Mouse (Mus musculus) kidney, postnatal 14 days (tissue): ENCODE measurements around the gene Nrp2.
A peak's percentile ranks its signal among the peaks of the same experiment; 100 is the strongest.

ENCODE experiments used
- DNase-seq: peaks from one replicate; pipeline ENCODE4 v3.0.0; 2022; ENCODE audit warnings: mixed read lengths

The Nrp2 gene

DNA sequence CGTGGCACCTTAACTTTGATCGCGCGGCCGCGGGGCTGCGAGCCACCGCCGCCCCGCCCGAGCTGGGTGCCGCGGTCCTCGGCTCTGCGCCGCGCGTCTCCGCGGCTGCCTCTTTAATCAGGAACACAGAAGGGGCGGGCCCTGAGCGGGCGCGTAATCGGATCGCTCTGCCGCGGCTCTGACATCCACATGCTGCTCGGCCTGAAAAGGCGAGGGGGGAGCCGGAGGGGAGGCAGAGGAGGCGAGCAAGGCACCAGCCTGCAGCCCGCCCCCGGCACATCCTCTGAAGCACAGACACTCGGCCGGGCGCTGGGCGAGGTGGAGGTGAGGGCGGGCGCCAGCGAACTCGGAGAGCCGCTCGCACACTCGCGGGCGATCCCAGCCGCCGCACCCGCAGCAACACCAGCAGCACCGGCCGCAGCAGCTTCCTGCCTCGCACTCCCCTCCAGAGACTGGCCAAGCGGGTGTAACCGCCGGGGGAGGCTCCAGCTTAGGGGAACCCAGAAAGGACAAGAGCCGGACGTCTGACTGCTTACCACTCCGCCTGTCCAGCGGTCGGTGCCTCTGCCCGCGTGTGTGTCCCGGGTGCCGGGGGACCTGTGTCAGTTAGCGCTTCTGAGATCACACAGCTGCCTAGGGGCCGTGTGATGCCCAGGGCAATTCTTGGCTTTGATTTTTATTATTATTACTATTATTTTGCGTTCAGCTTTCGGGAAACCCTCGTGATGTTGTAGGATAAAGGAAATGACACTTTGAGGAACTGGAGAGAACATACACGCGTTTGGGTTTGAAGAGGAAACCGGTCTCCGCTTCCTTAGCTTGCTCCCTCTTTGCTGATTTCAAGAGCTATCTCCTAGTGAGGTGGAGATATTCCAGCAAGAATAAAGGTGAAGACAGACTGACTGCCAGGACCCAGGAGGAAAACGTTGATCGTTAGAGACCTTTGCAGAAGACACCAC lies at the start of gene Nrp2:
Gene Nrp2 (plus strand): TSS at position 128 of the 959 bp plus-strand sequence.
- DNase-seq = peak; percentile 91

GRCm38 (mm10) chr1:62654436-62654835 lies 48.6 kb upstream of the Nrp2 start:
- DNase-seq = no peak

GRCm38 (mm10) chr1:62664960-62665645 lies 38.0 kb upstream of the Nrp2 start:
- DNase-seq = peak; percentile 70

GRCm38 (mm10) chr1:62665771-62666730 lies 37.0 kb upstream of the Nrp2 start:
- no peak for DNase-seq

GRCm38 (mm10) chr1:62666780-62667179 lies 36.3 kb upstream of the Nrp2 start:
- DNase-seq = no peak

DNA sequence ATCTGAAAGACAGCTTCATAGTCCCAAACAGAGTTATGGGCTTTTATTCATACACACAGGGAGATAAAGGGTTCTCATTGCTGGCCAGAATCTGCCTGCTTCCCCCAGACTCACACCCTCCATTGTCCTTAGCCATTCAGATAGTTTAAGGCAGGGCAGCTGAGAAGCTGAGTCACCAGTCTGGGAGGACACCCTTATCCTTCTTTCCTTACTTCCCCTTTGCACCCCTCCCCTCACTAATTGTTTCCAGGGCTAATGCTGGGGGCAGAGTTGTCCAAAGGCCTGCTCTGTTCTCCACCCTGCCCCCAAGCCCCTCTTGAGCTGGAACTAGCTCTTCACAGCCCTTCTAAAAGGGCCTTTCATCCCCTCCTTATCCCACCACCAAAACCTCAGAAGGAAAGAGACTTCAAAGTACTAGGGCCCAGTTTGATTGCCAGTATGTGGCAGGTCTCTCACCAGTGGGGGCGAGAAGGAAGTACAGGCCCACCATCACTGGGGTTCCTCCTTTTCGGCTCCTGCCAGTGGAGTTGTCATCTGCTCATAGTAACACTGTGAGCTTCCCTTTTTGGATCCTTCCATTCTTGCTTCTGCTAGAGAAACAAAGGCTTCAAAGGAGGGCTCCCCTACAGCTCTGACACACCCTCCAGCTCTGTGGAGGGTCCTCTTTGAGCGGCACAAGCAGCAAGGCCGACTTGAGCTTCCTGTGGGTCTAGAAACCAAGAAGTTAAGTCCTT lies 24.3 kb upstream of the Nrp2 start:
- DNase-seq = no peak

- DNase-seq = no peak
Observed at GRCm38 (mm10) chr1:62679466-62679865, 23.6 kb upstream of the Nrp2 start.

DNA sequence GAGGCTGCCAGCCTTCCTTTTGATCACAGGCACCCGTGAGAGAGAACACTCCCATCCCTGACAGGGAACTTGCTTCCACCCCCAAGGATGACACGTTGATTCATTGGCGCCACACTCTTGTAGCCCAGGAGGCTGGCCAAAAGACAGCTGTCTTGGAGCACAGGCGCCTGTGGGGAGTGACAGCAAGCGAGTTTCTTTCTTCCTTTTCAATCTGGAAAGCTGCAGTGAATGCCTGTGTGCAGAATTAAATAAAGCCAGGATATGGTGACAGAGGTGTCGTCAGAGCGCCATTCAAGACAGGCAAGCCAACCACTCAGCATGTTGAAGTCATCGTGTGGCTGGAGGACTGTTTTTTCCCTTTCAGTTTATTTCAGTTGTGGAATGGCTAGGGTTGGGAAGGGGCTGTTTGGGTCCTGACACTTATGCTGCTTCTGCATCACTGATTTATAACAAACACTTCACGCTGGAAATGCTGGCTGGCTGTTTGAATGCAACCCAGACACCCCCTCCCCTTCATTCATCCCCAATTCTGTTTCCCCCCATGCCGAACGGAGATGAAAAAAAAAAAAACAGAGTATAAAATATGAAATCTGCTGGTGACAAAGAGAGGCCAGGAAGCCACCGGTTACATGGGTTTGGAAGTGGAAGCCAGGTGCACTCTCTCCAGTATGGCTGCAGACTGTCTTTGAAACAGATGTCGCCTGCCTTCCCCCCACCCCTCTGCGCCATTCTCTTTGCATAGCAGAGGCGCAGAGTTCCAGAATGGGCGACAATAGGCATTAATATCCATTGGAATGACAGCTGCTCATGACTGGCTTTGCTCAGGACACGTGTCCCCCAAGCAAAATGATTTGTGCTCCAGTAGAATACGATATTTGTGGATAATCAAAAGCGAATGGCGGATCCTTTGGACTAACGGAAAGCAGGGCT lies 20.4 kb upstream of the Nrp2 start:
- no peak for DNase-seq

DNA sequence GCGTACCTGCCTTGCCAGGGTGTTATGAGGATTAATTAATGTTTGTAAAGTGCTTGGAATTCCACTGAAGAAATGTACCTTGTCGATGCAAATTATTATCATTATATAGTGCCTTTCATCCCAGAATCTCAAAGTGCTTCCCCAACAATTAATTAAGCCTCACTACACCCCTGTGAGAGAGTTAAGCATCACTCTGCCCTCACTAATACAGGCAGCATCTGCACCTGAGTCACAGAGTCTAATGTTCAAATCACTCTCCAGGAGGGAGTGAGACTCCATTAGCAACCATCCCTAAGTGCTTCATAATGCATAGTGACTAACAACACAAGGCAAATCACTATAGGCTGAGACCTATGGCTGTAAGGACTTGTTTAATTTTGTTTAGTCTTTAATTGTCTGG lies 19.6 kb upstream of the Nrp2 start:
- DNase-seq = no peak

DNA sequence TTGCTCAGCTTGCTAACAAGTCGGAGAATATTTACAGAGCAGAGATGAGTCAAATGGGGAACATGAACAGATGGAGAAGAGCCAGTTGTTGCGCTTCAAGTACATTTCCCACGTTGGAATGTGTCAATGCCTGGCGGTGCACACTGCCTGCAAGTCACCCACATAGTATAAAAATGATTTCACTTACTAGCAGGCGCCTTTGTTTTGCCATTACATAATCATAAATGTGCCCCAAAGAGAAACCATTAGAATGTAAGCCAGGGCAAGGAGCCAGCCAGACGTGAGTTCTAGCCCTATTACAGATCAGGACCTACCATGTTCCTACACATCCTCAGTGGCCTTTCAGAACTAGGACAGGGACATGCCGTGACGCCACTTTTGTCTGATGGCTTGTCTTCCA lies 15.6 kb upstream of the Nrp2 start:
- no peak for DNase-seq

DNA sequence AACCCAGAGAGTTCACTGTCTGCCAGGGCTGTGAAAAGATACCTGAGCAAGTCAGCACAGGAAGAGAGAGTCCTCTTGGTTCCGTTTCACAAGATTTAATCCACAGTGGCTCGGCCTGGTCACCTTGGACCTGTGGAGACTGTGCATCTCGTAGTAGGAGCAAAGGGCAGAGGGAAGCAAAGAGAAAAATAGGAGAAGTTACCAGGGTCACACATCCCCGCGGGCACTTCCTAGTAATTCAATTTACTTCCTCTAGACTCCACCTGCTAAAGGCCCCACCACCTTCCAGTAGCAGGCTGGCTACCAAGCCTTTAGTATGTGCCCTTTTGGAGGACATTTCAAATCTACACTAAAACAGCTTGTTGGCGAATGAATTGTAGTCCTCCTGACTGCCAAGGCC lies 11.9 kb upstream of the Nrp2 start:
- DNase-seq = no peak

DNA sequence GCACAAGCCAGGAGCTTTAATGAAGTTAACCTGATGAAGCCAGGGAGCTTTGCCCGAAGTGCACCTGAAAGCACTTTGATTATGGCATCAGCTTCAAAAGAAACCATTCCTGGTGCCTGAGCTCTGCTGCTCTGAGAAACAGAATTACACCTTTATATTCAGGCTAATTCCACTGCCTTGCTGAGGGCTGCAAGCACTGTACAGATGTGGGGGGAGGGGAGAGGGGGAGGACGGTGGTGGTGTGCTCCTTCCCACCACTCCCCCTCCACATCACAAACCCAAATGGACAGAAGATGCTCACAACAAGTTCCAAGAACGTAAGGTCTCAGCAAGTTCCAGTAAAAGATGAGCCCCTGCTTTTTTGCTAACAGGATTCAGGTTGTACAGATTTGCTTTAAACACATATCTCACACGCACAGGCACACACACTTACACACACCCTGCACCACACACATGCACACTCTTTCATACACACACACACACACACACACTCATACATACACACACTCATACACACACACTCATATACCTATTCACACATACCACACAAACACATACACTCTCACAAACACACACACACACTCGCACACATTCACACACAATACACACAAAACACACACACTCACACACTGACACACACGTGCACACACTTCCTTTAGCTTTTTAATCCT lies 6.6 kb upstream of the Nrp2 start:
- no peak for DNase-seq

DNA sequence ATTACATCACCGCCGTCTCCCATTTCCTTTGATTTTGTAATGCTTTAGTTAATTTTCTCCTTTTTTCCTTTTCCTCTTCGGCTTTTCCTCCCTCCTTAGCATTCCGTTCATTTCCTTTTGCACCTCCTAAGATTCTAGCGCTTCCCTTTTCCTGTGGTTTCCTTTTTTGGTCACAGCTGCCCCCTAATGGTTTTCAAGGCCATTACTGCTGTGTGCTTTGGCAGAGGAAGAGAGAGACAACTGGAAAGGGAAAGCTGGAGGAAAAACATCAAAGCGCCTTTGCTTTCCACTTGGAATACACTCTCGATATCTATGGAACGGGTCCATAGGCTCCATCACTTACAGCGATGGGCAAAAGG lies 6.1 kb upstream of the Nrp2 start:
- peak; percentile 65 for DNase-seq

GRCm38 (mm10) chr1:62697353-62697752 lies 5.7 kb upstream of the Nrp2 start:
- no peak for DNase-seq

DNA sequence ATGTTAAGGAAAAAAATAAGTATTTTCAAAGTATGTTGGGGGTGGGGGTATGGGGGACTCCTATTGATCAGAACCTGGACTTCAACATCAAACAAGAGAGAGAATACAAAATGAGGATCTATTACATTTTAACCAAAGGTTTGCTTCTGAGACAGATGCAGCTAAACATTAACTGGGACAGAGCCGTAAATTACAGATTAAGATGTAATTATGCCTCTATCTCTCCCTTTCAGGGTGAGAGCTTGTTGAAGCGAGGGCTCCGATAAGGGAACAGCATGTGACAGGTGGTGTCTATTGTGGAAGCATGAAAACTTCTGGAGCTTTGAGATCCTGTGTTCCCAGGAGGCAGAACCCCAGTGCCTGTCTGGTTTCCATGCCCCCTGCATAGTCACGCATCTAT lies 3.3 kb upstream of the Nrp2 start:
- no peak for DNase-seq

GRCm38 (mm10) chr1:62701065-62701921 lies 1.8 kb upstream of the Nrp2 start:
- DNase-seq = peak; percentile 89

- no peak for DNase-seq
Observed at GRCm38 (mm10) chr1:62702743-62703142, 342 bp upstream of the Nrp2 start.

DNA sequence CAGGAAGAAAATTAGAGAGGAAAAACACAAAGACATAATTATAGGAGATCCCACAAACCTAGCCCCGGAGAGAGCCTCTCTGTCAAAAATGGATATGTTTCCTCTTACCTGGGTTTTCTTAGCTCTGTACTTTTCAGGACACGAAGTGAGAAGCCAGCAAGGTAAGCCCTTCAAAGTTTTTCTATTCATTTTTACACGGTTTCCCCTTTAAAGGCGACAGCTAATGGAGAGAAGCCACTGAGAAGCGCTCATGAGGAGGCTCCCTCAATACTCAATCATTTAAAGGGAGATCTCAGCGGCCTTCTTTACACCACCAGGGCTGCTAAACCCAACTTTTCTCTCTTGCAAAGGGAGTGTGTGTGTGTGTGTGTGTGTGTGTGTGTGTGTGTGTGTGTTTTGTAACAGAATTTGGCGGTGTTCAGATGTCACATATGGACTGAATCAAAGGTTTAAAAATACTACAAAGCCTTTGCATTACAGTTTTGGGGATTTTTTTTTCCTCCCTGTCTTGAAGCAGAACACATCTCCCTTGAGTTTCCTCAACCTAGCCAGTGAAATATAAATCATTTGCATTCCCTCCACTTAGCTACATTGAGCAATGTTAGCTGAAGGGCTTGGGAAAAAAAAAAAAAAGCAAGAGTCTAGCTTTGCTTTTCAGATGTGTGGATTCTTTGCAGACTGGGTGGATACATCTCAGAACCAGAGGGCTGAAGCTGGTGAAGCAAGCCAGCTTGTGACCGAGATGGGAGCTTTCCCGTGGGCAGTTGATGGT lies 1.2 kb downstream of the Nrp2 start:
- no peak for DNase-seq
